Mouse (Mus musculus) brain, embryonic 14.5 days (tissue): ENCODE data around the gene Oprd1.

Source experiments
- CTCF ChIP-seq: fragments of 200-500 bp; IDR thresholded peaks from 2 replicates; pipeline ENCODE4 v1.5.1; 2012; ENCODE audit warnings: inconsistent platforms, mild to moderate bottlenecking, moderate library complexity, borderline replicate concordance; ENCODE audit not compliant: insufficient read depth, insufficient read length; ENCODE audit errors: extremely low read depth
- POLR2A ChIP-seq: fragments of 200-500 bp; IDR thresholded peaks from 2 replicates; pipeline ENCODE4 v1.6.1; 2012; ENCODE audit warnings: mild to moderate bottlenecking, inconsistent platforms, borderline replicate concordance; ENCODE audit not compliant: poor library complexity, insufficient read depth, insufficient read length, severe bottlenecking; ENCODE audit errors: extremely low read depth

DNA sequence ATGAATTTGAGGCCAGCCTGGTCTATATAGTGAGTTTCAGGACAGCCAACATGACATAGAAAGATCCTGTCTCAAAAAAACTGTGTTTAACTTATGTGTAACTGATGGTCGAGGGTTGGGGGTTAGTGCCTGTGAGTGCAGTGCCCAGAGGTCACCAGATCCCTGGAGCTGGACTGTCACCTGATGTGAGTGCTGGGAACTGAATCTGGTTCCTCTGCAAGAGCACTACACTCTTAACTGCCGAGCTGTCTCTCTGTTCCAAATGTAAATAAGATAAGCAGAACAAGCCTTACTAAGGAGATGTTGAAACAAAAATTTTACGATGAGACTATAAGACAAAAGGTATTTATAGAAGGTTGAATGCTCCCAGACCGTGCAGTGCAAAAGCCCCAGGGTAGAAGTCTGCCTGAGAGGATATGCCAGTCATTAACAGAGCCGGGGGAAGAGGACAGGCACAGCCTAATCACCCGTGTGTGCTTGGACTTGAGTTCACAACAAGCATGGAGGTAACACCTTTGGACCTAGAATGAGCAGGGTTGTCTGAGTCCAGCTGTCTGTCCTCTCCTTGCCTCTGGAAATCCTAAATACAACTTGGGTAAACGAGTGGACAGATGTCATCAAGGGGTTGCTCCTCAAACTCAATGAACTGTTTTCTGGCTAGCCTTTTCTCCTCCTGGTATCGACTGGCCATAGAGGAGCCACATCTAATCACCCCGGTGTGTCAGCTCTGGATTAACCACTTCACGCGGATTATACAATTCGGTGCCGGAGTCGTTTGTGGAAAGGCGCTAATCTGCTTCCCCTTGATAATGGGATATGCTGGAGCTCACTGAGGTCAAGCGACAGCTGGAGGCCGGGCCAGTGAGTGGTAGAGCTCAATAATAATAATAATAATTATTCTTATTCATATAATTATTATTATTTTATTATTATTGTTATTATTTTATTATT is 81.1 kb downstream of the Oprd1 start:
- no peak for TF ChIP-seq CTCF
- TF ChIP-seq POLR2A, result no peak
